Mouse (Mus musculus) frontal cortex, adult 2 months (tissue): ENCODE measurements around the gene Ceacam1. TPM values are rescaled to one million over a fixed set of nuclear protein-coding genes. Genes with fewer than 3 reads are reported as not detected.
"Not testable (repeated sequence)": the region's sequence is repeated elsewhere in the genome, so short reads cannot be mapped to it uniquely, and the experiment has no call there.

Source experiments
- DNase-seq, 2 experiments: peaks; one replicate each; pipeline ENCODE4 v3.0.0; 2022; ENCODE audit warnings: low spot score in 1 of 2; ENCODE audit errors: extremely low spot score in 1 of 2
- polyA plus RNA-seq: library from polyadenylated mRNA; depleted of rRNA; stranded (reverse); fragments of >200 nt; gene quantifications from 2 replicates; pipeline ENCODE4 v1.2.3, GENCODE M21; 2012; rRNA removed

Gene Ceacam1
- 4.2 and 4.9 TPM in 2 replicates for polyA plus RNA-seq

DNA sequence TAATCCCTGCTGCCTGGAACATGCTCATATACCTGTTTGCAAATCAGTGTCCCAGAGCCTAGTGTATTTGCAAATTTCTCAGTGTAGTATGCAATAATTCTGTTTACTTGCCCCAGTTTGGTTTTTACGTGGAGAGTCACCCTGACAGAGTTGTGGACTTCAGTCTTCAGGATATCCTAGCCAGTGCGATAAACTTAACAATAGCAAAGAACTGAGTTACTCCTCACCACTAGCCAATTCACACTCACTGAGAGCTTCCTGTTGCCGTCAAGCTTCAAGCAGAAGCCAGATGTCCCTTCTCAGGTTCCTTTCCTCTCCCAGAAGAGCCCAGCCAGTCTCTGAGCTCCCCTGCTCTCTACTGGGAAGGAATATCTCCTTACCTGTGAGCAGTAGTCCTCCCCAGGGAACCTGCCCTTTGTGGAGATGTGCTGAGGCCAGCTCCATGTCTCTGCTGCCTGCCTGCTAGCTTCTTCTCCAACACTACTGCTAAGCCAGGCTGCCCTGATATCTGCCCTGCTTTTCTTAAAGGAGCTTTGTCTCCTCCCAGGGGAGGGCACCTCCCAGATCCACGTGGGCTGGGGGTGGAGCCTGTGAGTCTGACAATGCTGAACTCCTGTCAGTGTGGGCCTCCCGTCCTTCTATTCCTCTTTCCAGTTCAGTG is at the start of gene Ceacam1:
TSS of gene Ceacam1 (minus strand) at position 513 of the 661 bp plus-strand sequence.
- peak in 1 of 2 experiments; percentile 12 for DNase-seq

DNA sequence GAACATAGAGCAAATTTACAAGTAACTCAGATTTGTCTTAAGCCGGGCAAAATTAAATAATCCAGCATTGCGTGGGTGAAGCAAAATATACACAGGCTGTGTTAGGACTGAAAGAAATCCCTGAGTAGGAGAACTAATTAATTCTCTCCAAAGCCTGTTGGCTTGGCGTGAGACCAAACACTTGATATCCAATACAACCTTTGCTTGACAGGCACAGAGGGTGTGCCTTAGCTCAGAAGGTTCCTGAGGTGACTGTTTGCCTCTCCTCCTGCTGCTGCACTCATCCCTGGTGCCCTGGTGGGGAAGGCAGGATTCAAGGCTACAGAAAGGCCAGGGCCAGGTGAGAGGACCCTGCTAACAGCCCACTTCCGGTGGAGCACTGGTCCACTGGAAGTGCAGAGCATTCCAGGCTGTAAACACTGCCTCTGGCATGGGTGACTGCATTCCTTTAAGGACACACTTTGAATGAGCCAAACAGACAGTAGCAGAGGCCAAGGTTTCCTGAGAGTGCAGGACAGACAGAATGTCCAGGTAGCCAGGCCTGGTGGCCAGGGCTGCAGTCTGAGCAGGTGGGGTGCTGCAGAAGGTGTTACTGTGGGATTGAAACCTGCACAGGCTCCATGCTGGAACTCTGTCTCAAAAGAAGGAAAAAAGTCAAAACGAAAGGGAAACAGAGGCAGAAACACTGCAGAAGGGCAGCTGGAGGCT is 38.8 kb upstream of the Ceacam1 start:
- DNase-seq, result not testable (repeated sequence)

DNA sequence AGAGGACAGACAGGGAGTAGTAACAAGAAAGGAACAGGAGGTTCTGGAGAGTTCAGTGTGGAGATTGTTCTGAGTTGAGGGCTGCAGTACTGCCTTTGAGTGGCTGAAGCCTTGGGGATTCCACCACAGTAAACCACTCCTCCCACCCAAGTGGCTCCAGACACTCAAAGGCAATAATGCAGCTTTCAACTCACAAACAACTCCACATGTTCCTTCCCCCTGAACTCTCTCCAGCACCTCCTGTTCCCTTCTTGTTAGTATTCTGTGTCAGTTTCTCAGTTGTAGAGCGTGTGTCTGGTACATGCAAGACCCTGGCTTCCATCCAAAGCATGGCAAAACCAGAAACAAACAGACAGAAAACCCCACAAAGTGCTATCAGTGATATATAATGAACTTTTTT is 38.3 kb upstream of the Ceacam1 start:
- peak in 1 of 2 experiments; percentile 9 for DNase-seq

DNA sequence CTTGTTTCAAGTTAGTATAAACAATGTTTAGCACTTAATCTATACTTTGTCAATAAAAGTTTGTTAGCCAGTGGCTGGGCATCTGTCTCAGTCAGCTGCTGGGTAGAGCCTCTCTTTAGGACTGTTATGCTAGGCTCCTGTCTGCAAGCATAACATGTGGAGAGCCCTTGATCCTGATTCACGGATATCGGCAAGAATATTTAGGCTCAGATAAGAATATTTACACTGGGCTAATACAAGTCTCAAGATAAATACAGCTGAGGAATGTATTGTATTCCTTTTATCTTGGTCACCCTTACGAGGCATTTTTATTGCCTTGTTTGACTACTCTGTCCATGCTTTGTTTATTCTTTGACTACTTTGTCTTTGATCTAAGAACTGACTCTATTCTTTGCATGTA is 32.5 kb upstream of the Ceacam1 start:
- no peak for DNase-seq

DNA sequence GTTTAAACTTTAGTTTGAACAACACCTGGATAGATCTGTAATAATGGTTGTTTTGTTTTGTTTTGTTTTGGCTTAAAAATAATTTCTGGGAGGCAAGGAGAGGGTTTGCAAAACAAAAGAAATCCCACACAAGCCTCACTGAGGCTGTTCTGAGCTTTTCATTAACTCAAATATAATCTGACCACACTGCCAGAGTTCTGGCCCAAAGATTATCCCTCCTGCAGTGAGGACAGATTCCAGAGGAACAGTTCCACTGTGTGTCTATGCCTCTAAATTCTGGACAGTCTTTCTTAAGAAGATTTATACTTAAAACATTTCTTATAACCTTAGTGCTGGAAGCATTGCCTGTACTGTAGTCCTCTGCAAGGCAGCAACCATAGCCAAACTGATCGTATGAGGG is 17.2 kb upstream of the Ceacam1 start:
- DNase-seq, result no peak

DNA sequence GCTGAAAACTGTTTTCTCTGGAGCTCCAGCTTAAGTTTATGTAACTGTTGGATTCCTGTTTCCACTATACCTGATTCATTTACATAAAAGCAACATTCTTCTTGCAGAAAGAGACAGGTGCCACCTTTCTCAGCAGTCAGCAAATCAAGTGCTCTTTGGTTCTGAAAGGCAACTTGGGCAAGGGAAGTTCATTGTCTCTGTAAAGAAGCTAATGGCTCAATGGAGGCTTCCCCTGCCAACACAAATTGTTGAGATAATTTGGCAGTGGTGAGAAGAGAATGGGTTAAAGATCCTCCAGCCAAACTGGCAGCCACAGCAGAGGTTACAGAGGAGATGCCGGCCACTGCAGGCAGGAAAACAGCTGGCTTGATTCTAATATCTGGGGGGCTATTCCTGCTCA is 13.3 kb upstream of the Ceacam1 start:
- not testable (repeated sequence) for DNase-seq

DNA sequence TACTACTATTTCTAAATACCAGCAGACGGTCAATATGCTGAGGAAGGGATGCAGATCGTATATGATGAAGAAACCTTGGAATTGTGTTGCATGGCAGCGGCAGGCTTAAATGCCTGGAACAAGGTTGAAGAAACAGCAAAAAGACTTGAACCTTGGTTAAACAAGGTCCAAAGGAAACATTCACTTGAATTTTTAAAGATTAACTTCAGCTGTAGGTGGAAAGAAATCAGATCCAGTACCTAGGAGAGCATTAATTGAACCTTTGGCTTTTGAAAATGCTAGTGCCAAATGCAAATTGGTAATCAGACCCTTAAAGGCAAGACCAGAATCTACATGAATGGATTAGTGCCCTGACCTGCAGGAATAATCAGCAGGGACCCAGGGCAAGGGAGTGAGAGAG is 12.0 kb upstream of the Ceacam1 start:
- DNase-seq, result not testable (repeated sequence)

DNA sequence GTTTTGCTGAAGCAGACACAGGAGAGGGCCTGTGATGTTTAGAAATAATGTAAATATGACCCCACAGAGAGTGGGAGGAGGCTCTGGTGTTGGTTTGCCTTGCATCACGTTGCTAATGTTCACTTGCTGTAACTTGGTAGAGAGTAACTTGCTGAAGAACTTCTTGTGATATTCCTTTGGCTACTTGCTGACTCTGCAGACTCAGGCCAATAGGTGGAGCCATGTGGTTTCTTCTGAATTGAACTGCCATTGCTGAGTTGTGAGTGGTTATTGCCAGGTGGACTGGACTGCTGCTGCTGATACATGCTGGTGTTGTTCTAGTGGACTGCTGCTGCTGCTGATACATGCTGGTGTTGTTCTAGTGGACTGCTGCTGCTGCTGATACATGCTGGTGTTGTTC is 8.8 kb upstream of the Ceacam1 start:
- peak in 1 of 2 experiments; percentile 31 for DNase-seq

DNA sequence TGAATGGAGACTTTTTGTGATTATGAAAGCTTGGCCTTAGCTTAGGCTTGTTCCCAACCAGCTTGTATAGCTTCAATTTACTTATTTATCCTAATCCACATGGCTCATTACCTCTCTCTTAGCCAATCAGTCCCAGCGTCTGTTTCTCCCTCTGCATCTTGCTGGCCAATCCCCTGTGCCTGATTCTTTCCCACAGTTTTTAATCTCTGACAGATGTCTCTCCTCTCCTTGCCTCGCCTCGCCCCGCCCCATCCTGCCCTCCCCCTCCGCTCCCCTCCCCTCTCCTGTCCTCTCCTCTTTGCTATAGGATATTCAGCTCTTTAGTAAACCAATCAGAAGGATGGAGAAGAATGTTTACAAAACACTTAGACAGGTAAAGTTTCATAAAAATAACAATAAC is 7.7 kb upstream of the Ceacam1 start:
- no peak for DNase-seq

DNA sequence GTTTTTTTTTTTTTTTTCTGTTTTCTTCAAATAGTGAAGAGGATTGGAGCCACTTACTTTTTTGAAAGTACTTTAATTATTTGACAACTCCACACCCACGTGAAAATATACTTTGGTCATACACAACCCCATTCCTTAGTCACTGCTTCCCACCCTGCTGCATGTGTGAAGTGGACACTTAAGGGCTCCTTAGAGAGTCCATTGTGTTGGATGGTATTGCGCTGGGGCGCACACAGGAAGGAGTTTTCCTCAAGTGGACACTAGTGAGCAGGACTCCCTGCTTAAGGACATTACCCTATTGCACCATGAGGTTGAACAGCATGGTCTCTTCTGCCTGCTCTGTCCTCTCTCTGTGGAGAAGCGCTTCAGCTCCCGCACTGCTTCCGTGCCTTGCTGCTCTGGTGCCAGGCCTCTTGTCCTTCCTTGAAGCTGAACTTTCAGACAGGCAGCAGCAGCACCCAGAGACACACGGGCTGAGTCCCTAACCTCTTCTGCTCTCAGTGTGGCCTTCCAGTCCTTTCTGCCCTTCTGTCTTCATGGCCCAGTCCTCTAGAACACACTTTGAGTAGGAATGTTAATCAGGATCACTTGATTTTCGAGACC is 5.8 kb upstream of the Ceacam1 start:
- DNase-seq, result no peak

DNA sequence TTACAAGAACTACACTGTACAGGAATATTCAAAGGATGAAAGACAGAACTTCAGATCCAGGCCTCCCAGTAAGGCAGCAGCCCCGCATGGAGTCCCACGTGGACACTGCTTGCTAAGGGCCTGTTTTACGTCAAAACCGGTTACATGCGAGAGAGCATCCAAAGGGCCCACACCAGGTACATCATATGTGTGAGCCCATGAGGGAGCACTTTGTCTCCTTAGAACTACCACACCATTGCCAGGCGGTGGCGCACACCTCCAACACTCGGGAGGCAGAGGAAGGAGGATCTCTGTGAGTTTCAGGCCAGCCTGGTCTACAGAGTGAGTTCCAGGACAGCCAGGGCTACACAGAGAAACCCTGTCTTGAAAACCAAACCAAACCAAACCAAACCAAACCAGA is 3.4 kb upstream of the Ceacam1 start:
- not testable (repeated sequence) for DNase-seq

DNA sequence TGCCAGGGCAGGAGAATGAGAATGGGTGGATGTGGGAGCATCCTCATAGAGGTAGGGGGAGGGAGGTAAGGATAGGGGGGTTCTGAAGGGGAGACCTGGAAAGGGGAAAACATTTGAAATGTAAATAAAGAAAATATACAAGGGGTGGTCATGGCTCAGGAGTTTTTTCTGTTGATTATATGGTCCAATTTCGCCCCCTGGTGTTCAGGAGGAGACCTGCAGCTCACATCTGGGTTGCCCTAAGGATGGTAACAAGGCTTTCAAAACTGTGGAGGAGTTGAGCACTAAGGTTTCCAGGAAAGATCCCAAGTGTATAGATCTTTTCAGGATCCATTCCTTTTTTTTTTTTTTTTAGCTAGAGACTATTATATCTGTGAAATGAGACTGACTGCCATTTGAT is 2.0 kb upstream of the Ceacam1 start:
- DNase-seq, result peak in 1 of 2 experiments; percentile 57

DNA sequence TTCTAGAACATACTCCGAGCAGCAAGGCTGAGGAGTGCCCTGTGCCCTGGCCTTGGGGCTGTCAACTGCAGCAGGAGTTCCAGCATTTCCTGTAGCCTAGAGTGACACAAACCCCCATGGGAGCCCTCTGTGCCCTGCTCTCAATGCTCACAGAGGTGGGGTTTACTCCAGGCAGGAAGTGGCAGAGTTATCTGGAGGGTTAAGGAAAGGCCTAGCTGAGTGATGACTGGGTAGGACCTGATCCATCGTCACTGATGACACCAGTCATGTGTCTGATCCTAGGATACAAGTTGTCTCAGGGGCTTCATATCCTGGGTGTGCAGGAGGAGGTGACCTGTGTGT is 320 bp upstream of the Ceacam1 start:
- DNase-seq, result not testable (repeated sequence)

DNA sequence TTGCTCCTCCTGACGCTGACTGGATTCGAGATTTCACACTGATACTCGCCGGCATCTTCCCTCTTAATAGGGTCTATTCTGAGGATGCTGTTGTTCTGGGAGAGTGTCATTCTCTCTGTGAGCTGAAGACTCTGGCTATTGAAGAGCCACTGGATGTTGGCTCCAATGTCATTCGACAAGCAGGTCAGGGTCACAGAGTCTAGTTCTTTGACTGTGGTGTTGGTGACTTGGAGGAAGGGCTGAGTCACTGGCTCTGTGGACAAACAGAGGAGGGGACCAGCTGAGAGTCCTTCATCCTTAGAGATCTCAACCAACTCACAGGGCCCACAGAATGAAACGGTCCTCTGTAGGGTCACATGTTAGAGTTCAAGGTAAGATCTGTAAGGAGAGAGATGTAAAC is 5.6 kb downstream of the Ceacam1 start:
- not testable (repeated sequence) for DNase-seq

DNA sequence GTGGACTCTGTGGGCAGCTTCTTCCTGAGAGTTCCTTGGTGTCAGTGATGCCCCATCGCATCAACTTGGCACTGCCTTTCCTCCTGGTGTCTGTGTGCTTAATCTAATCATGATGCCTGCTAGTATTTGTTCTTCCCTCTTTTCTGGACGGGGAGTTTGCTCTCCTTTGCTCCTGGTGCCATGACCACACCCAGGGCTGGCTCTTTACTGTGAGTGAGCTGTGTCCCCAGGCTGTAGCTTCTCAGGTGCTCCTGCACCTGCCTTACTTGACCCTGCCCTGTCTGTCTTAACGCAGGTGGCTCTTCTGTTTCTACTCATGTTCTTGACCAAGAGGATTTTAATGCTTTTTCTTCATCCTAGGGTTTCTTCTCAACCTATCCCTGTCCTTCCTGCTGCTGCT is 11.8 kb downstream of the Ceacam1 start:
- not testable (repeated sequence) for DNase-seq

DNA sequence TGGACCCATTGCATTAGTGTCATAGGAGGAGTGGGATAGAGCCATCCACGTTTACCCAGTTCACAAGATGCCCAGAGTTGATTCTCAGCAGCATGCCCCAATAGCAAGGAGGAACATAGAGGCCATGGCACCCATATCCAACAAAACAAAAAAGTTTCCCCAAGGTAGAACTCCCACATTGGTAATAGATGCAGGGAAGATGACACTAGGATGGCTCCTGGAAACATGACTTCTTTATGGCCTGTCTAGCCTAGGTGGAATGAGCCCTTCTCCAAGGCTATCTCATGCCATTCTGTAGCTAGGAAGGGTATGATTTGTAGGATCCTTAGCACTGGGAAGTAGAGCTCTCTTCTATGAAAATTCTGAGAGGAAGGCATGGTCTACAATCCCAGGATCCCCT is 12.4 kb downstream of the Ceacam1 start:
- DNase-seq, result no peak

DNA sequence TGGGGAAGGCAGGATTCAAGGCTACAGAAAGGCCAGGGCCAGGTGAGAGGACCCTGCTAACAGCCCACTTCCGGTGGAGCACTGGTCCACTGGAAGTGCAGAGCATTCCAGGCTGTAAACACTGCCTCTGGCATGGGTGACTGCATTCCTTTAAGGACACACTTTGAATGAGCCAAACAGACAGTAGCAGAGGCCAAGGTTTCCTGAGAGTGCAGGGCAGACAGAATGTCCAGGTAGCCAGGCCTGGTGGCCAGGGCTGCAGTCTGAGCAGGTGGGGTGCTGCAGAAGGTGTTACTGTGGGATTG is 15.4 kb downstream of the Ceacam1 start:
- DNase-seq, result not testable (repeated sequence)

DNA sequence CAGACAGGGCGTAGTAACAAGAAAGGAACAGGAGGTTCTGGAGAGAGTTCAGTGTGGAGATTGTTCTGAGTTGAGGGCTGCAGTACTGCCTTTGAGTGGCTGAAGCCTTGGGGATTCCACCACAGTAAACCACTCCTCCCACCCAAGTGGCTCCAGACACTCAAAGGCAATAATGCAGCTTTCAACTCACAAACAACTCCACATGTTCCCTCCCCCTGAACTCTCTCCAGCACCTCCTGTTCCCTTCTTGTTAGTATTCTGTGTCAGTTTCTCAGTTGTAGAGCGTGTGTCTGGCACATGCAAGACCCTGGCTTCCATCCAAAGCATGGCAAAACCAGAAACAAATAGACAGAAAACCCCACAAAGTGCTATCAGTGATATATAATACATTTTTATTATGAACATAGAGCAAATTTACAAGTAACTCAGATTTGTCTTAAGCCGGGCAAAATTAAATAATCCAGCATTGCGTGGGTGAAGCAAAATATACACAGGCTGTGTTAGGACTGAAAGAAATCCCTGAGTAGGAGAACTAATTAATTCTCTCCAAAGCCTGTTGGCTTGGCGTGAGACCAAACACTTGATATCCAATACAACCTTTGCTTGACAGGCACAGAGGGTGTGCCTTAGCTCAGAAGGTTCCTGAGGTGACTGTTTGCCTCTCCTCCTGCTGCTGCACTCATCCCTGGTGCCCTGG is 15.9 kb downstream of the Ceacam1 start:
- peak in 1 of 2 experiments; percentile 37 for DNase-seq

DNA sequence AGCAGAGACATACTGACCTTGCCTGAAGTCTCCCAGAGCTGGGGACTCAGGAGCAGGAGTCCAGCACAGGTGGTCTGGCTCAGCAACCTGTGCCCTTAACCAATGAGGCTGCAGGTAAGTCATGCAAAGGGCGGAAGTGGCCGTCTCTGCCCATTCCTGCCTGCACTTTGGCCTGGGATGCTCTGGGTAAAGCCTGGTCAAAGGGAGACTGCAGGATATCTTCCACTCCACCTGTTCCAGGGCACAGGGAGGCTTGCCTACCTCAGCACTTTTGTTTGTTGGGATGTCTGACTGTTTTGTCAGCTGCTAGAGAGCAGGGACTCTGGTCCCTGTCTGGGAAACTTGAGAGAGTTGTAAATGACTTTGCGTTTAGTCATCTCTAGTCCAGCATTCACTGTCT is 25.3 kb downstream of the Ceacam1 start:
- no peak for DNase-seq

DNA sequence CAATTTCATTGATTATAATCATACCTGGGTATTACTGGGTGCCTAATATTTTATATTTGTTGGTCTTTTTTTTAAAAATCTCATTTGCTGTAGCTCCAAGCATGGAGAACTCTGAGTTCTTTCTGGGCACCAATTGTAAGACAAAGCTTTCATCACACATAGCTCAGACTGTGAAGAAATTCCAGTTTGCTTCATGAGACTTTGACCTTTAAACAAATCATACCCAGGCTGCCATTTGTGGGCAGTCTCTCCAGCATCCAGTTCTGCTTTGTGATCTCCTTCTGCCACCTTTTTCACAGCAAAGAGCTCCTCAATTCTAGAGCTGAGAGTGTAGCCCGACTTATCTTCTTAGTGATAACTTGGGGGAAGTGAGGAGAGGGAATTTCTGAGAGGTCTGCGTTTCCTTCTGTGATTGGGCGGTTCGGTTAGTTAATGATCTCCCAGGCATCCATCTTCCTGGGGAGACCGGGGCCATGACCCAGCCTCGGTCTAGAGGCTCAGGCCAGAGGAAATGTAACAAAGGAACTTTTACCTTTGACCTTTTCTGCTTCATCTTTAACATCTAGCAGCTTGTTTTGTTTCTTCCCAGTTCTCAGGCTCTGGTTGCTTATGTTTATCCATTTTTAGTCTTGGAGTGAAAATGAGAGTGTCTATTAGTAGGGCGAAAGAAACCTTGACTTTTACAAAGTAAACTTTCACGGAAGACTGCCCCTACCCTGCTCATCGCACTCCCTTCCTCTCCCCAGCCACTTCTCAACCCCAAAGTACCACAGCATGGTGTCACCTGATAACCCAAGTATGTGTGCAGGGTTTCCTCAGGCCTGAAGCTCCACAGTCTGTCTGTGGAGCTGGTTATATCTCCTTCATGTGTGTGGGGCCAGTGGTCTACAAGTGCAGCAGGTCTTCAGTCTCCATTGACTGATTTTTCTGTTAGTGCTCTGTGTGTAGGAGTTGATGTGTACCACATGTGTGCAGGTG is 27.2 kb downstream of the Ceacam1 start:
- no peak for DNase-seq
